ENCODE assay signal across 19 mouse cellular contexts in genomic region chr1:90010077-90010476, GRCm38 (mm10). TPM values are rescaled to one million over a fixed set of nuclear protein-coding genes. Genes with fewer than 3 reads are reported as not detected.
"Had no signal": no experiment of that assay in that cellular context is flagged by ENCODE, and none has a peak within 500 bp of the region (broad histone marks: within the 10 kb centered on the region; RNA-seq: fewer than 3 reads in every experiment).

No protein-coding gene starts in this region.

- H3K4me3 ChIP-seq: neural tube, embryonic 13.5 days; neural tube, embryonic 15.5 days; stomach, embryonic 15.5 days had no signal

- H3K4me2 ChIP-seq: neural tube, embryonic 13.5 days; neural tube, embryonic 15.5 days; stomach, embryonic 15.5 days had no signal

- H3K4me1 ChIP-seq: stomach, embryonic 15.5 days had no signal

- H3K9me3 ChIP-seq: neural tube, embryonic 13.5 days; neural tube, embryonic 15.5 days; stomach, embryonic 15.5 days had no signal

- H3K9ac ChIP-seq: neural tube, embryonic 13.5 days; neural tube, embryonic 15.5 days; stomach, embryonic 15.5 days had no signal

- H3K36me3 ChIP-seq: neural tube, embryonic 13.5 days; neural tube, embryonic 15.5 days; stomach, embryonic 15.5 days had no signal

- H3K27me3 ChIP-seq: neural tube, embryonic 13.5 days; neural tube, embryonic 15.5 days; stomach, embryonic 15.5 days had no signal

- DNase-seq: right cerebral cortex, adult 18-20 months; right cerebral cortex, postnatal 14 days; right cerebral cortex, postnatal 25 days; right cerebral cortex, postnatal 4 days; spleen, adult 18-20 months; thymus, adult 18-20 months; thymus, adult 2 months; thymus, postnatal 14 days; thymus, postnatal 25 days; thymus, postnatal 36 days; thymus, postnatal 4 days had no signal

- H3K27ac ChIP-seq: neural tube, embryonic 13.5 days; neural tube, embryonic 15.5 days; stomach, embryonic 15.5 days; stomach, postnatal 0 days had no signal

RNA-seq across cellular contexts. Expression of gene Asb18, which starts 4.4 kb away (rescaled TPM):
- polyA plus RNA-seq: small intestine, adult 2 months; spleen, adult 2 months; stomach, embryonic 14.5 days; stomach, embryonic 15.5 days; stomach, postnatal 0 days; thymus, postnatal 0 days had no signal
